Mouse (Mus musculus): ENCODE measurements around the gene H1foo. TPM values are rescaled to one million over a fixed set of nuclear protein-coding genes. Genes with fewer than 3 reads are reported as not detected.

Gene H1foo
- total and polyA plus RNA-seq, 3 experiments, result not detected

- TF ChIP-seq POLR2AphosphoS5 (IDR thresholded peaks at IDR 0.05; ENCODE audit: borderline replicate concordance, low read depth, low read length), result no peak
- TF ChIP-seq TAL1 (IDR thresholded peaks at IDR 0.05; ENCODE audit: low read length), result peak; percentile 20; the same call in 1 of the 2 replicates
- peak; percentile 73 for TF ChIP-seq RCOR1 (IDR thresholded peaks at IDR 0.05; ENCODE audit: low read depth, low read length)
- no peak for TF ChIP-seq BHLHE40 (IDR thresholded peaks at IDR 0.05; ENCODE audit: borderline replicate concordance, low read depth, low read length)
- TF ChIP-seq ZKSCAN1 (IDR thresholded peaks at IDR 0.05; ENCODE audit: low read depth, low read length), result no peak
- TF ChIP-seq RAD21 (IDR thresholded peaks at IDR 0.05; ENCODE audit: low read depth, low read length), result no peak
- no peak for TF ChIP-seq MAZ (IDR thresholded peaks at IDR 0.05; ENCODE audit: low read depth, low read length)
- TF ChIP-seq GATA1 (IDR thresholded peaks at IDR 0.05; ENCODE audit: low read depth, low read length), result peak; percentile 83
Observed at GRCm38 (mm10) chr6:115909052-115909451, 35.7 kb upstream of the H1foo start (continued).

- peaks cover 12 to 37% of the 10 kb centered on the region in 2 experiments for H3K4me1 ChIP-seq (ENCODE audit: control insufficient read depth in 1 of 2, insufficient read depth in 2 of 2, low read length in 2 of 2)
Observed at GRCm38 (mm10) chr6:115909940-115910339, 34.8 kb upstream of the H1foo start.

GRCm38 (mm10) chr6:115911763-115912162, 33.0 kb upstream of the H1foo start:
- Histone ChIP-seq H3K79me2 (ENCODE audit: control insufficient read depth, insufficient read depth, low read length, poor library complexity) (no peaks in the 10 kb centered on the region), H3K9me3 (replicated peaks; ENCODE audit: insufficient read depth, low read length) (no peaks in the 10 kb centered on the region), H3K27me3 (ENCODE audit: control insufficient read depth in 1 of 2, insufficient read depth in 2 of 2, low read length in 2 of 2) (no peaks in the 10 kb centered on the region), H3K9ac (ENCODE audit: control insufficient read depth, low read depth, low read length, poor library complexity, severe bottlenecking) (no peak overlapping the region), H3K4me1 (ENCODE audit: control insufficient read depth in 1 of 2, insufficient read depth in 2 of 2, low read length in 2 of 2) (peaks cover 7 to 31% of the 10 kb centered on the region in 2 experiments), H3K27ac (ENCODE audit: control insufficient read depth, low read depth, low read length) (no peak overlapping the region), H3K36me3 (ENCODE audit: control insufficient read depth in 1 of 2, insufficient read depth in 2 of 2, low read length in 2 of 2) (peaks cover 0 to 15% of the 10 kb centered on the region in 2 experiments; a peak in 2 of 4 replicates), H3K4me3 (ENCODE audit: control insufficient read depth in 1 of 2, insufficient read depth in 1 of 2, low read depth in 2 of 2, low read length in 2 of 2) (no peak overlapping the region)
- DNase-seq (ENCODE audit: low read depth, low spot score), result no peak
- TF ChIP-seq USF2 (IDR thresholded peaks at IDR 0.05; ENCODE audit: borderline replicate concordance in 1 of 2, insufficient read depth in 1 of 2, low read depth in 1 of 2, low read length in 2 of 2) (no peak), MXI1 (IDR thresholded peaks at IDR 0.05; ENCODE audit: low read depth, low read length) (no peak), POLR2AphosphoS5 (IDR thresholded peaks at IDR 0.05; ENCODE audit: borderline replicate concordance, low read depth, low read length) (no peak), EP300 (IDR thresholded peaks at IDR 0.05; ENCODE audit: low read depth in 1 of 2, low read length in 2 of 2) (no peak), GABPA (IDR thresholded peaks at IDR 0.05; ENCODE audit: low read depth, low read length) (no peak), RAD21 (IDR thresholded peaks at IDR 0.05; ENCODE audit: low read depth, low read length) (no peak), ZMIZ1 (IDR thresholded peaks at IDR 0.05; ENCODE audit: low read depth, low read length) (no peak), HCFC1 (IDR thresholded peaks at IDR 0.05; ENCODE audit: low read depth, low read length) (no peak), E2F4 (IDR thresholded peaks at IDR 0.05; ENCODE audit: borderline replicate concordance, low read depth, low read length) (no peak), RCOR1 (IDR thresholded peaks at IDR 0.05; ENCODE audit: low read depth, low read length) (no peak), USF1 (IDR thresholded peaks at IDR 0.05; ENCODE audit: low read depth, low read length) (no peak)

More at GRCm38 (mm10) chr6:115909940-115910339, 34.8 kb upstream of the H1foo start:
- DNase-seq (ENCODE audit: low read depth, low spot score), result no peak
- TF ChIP-seq ZMIZ1 (IDR thresholded peaks at IDR 0.05; ENCODE audit: low read depth, low read length), result no peak
- no peak for TF ChIP-seq CHD2 (IDR thresholded peaks at IDR 0.05; ENCODE audit: low read length)
- TF ChIP-seq MAZ (IDR thresholded peaks at IDR 0.05; ENCODE audit: low read depth, low read length), result no peak
- TF ChIP-seq ZC3H11A (IDR thresholded peaks at IDR 0.05; ENCODE audit: low read depth, low read length), result no peak
- no peak for TF ChIP-seq GATA1 (IDR thresholded peaks at IDR 0.05; ENCODE audit: low read depth, low read length)
- no peak for TF ChIP-seq RCOR1 (IDR thresholded peaks at IDR 0.05; ENCODE audit: low read depth, low read length)
- TF ChIP-seq NRF1 (IDR thresholded peaks at IDR 0.05; ENCODE audit: insufficient read depth, low read depth, low read length, poor library complexity, severe bottlenecking), result no peak
- no peak for TF ChIP-seq EP300 (IDR thresholded peaks at IDR 0.05; ENCODE audit: low read depth in 1 of 2, low read length in 2 of 2)
- TF ChIP-seq SIN3A (IDR thresholded peaks at IDR 0.05; ENCODE audit: low read length), result no peak
- no peak overlapping the region; the same call in 1 of the 2 replicates for H3K9ac ChIP-seq (ENCODE audit: control insufficient read depth, low read depth, low read length, poor library complexity, severe bottlenecking)
- H3K79me2 ChIP-seq (ENCODE audit: control insufficient read depth, insufficient read depth, low read length, poor library complexity), result no peaks in the 10 kb centered on the region
- H3K27me3 ChIP-seq (ENCODE audit: control insufficient read depth in 1 of 2, insufficient read depth in 2 of 2, low read length in 2 of 2), result no peaks in the 10 kb centered on the region
- H3K27ac ChIP-seq (ENCODE audit: control insufficient read depth, low read depth, low read length), result peak overlapping the region; percentile 89
- no peak overlapping the region for H3K4me3 ChIP-seq (ENCODE audit: control insufficient read depth in 1 of 2, insufficient read depth in 1 of 2, low read depth in 2 of 2, low read length in 2 of 2)
- peaks cover 0 to 19% of the 10 kb centered on the region in 2 experiments; a peak in 2 of 4 replicates for H3K36me3 ChIP-seq (ENCODE audit: control insufficient read depth in 1 of 2, insufficient read depth in 2 of 2, low read length in 2 of 2)
- H3K9me3 ChIP-seq (replicated peaks; ENCODE audit: insufficient read depth, low read length), result no peaks in the 10 kb centered on the region
